Mouse (Mus musculus) layer of hippocampus, postnatal 36 days (tissue): Measurements from ENCODE around the gene Fxr2. TPM values are rescaled to one million over a fixed set of nuclear protein-coding genes. Genes with fewer than 3 reads are reported as not detected.

Source experiments
- DNase-seq, 2 experiments: peaks; one replicate each; pipeline ENCODE4 v3.0.0; 2022
- total RNA-seq, 2 experiments: library from RNA; stranded (reverse); gene quantifications; 2 replicates each; pipeline ENCODE4 v1.2.3; 2021

Gene Fxr2
- total RNA-seq, 2 experiments from 2014 or later: 147 to 153 TPM

GRCm38 (mm10) chr11:69661221-69661881 lies 28.6 kb downstream of the Fxr2 start:
- no peak for DNase-seq

- DNase-seq: peak; percentile 94 to 95
These were observed 29.6 kb downstream of the Fxr2 start, which contains the start of gene Mpdu1 for GRCm38 (mm10) chr11:69662213-69662966. Gene Mpdu1 (minus strand): TSS chr11:69662642.

- no peak for DNase-seq
These were observed 30.3 kb downstream of the Fxr2 start for GRCm38 (mm10) chr11:69662967-69663671.

GRCm38 (mm10) chr11:69663795-69664194 lies 31.0 kb downstream of the Fxr2 start:
- no peak for DNase-seq

- no peak for DNase-seq
These were observed 32.1 kb downstream of the Fxr2 start for GRCm38 (mm10) chr11:69664841-69665240.

- DNase-seq: no peak
These were observed 32.7 kb downstream of the Fxr2 start for GRCm38 (mm10) chr11:69665457-69665960.

- DNase-seq: peak; percentile 55 to 64
These were observed 33.3 kb downstream of the Fxr2 start, which contains the start of gene Cd68 for GRCm38 (mm10) chr11:69665961-69666664. Gene Cd68 (minus strand): TSS chr11:69666153.

GRCm38 (mm10) chr11:69666665-69667005 lies 33.8 kb downstream of the Fxr2 start:
- DNase-seq: no peak

- peak; percentile 90 to 92 for DNase-seq
These were observed 38.3 kb downstream of the Fxr2 start for GRCm38 (mm10) chr11:69670786-69671725.

GRCm38 (mm10) chr11:69671726-69672124 lies 38.9 kb downstream of the Fxr2 start:
- DNase-seq: no peak

GRCm38 (mm10) chr11:69672211-69672706 lies 39.5 kb downstream of the Fxr2 start, which contains the start of gene Eif4a1:
Gene Eif4a1 (minus strand): TSS chr11:69672423.
- peak; percentile 100 for DNase-seq

GRCm38 (mm10) chr11:69679144-69679543 lies 46.4 kb downstream of the Fxr2 start:
- no peak for DNase-seq

- DNase-seq: no peak
These were observed 47.5 kb downstream of the Fxr2 start for GRCm38 (mm10) chr11:69680136-69680855.

GRCm38 (mm10) chr11:69681314-69682208 lies 48.8 kb downstream of the Fxr2 start, which contains the start of gene Senp3:
Gene Senp3 (minus strand): TSS chr11:69682084.
- peak; percentile 97 to 98 for DNase-seq

GRCm38 (mm10) chr11:69682209-69682839 lies 49.5 kb downstream of the Fxr2 start:
- DNase-seq: no peak

GRCm38 (mm10) chr11:69682840-69683533 lies 50.2 kb downstream of the Fxr2 start:
- peak; percentile 85 to 90 for DNase-seq

- no peak for DNase-seq
These were observed 50.8 kb downstream of the Fxr2 start for GRCm38 (mm10) chr11:69683576-69683975.
